Mouse (Mus musculus): ENCODE data around the gene Antxr2. TPM values are rescaled to one million over a fixed set of nuclear protein-coding genes. Genes with fewer than 3 reads are reported as not detected.

Gene Antxr2
- polyA plus RNA-seq, 1 experiment from 2014 or later = 22.9 TPM

GRCm38 (mm10) chr5:97957501-97957900, 73.3 kb downstream of the Antxr2 start:
- 78% methylated on average over 5 of the region's 5 CpGs for WGBS
- no peaks in the 10 kb centered on the region for H3K27me3 ChIP-seq (ENCODE audit: control insufficient read depth, insufficient read depth, low read length)
- H3K27ac ChIP-seq (ENCODE audit: low read length) = no peak overlapping the region
- H3K4me2 ChIP-seq (ENCODE audit: low read depth, low read length) = no peak overlapping the region
- no peak overlapping the region for H3K9ac ChIP-seq (ENCODE audit: low read length)
- no peaks in the 10 kb centered on the region for H3K9me3 ChIP-seq (replicated peaks; ENCODE audit: control insufficient read depth, low read length)
- H3K4me1 ChIP-seq (ENCODE audit: control insufficient read depth, insufficient read depth, low read length) = 0 out of 2 replicates have a peak, but pooled peaks cover 4% of the 10 kb centered on the region
- H3K36me3 ChIP-seq (ENCODE audit: control insufficient read depth, insufficient read depth, low read length) = peaks cover 3% of the 10 kb centered on the region; the same call in 1 of the 2 replicates
- H3K4me3 ChIP-seq (replicated peaks; ENCODE audit: low read length) = no peak overlapping the region
- ATAC-seq (ENCODE audit: insufficient read depth, low FRiP score) = no peak

GRCm38 (mm10) chr5:97954193-97954772, 76.6 kb downstream of the Antxr2 start:
- H3K9ac ChIP-seq (ENCODE audit: low read length) = no peak overlapping the region
- 81% methylated on average over 5 of the region's 5 CpGs for WGBS
- H3K36me3 ChIP-seq (ENCODE audit: control insufficient read depth, insufficient read depth, low read length) = no peaks in the 10 kb centered on the region

GRCm38 (mm10) chr5:97953241-97953920, 77.5 kb downstream of the Antxr2 start:
- Histone ChIP-seq H3K4me3 (replicated peaks; ENCODE audit: low read length) (no peak overlapping the region), H3K9me3 (replicated peaks; ENCODE audit: control insufficient read depth, low read length) (no peaks in the 10 kb centered on the region), H3K9ac (ENCODE audit: low read length) (no peak overlapping the region), H3K27me3 (ENCODE audit: control insufficient read depth, insufficient read depth, low read length) (no peaks in the 10 kb centered on the region), H3K4me2 (ENCODE audit: low read depth, low read length) (no peak overlapping the region), H3K4me1 (ENCODE audit: control insufficient read depth, insufficient read depth, low read length) (0 out of 2 replicates have a peak, but pooled peaks cover 4% of the 10 kb centered on the region), H3K36me3 (ENCODE audit: control insufficient read depth, insufficient read depth, low read length) (no peaks in the 10 kb centered on the region), H3K27ac (ENCODE audit: low read length) (peak overlapping the region; percentile 41; the same call in 1 of the 2 replicates)
- WGBS = 58% methylated on average over 11 of the region's 11 CpGs
- ATAC-seq (ENCODE audit: insufficient read depth, low FRiP score) = no peak

More at GRCm38 (mm10) chr5:97954193-97954772, 76.6 kb downstream of the Antxr2 start:
- H3K4me1 ChIP-seq (ENCODE audit: control insufficient read depth, insufficient read depth, low read length) = 0 out of 2 replicates have a peak, but pooled peaks cover 4% of the 10 kb centered on the region
- ATAC-seq (ENCODE audit: insufficient read depth, low FRiP score) = no peak
- no peak overlapping the region for H3K4me3 ChIP-seq (replicated peaks; ENCODE audit: low read length)
- H3K9me3 ChIP-seq (replicated peaks; ENCODE audit: control insufficient read depth, low read length) = no peaks in the 10 kb centered on the region
- no peaks in the 10 kb centered on the region for H3K27me3 ChIP-seq (ENCODE audit: control insufficient read depth, insufficient read depth, low read length)
- no peak overlapping the region for H3K27ac ChIP-seq (ENCODE audit: low read length)
- H3K4me2 ChIP-seq (ENCODE audit: low read depth, low read length) = no peak overlapping the region

- no peak overlapping the region for H3K4me2 ChIP-seq (ENCODE audit: low read depth, low read length)
- no peaks in the 10 kb centered on the region for H3K9me3 ChIP-seq (replicated peaks; ENCODE audit: control insufficient read depth, low read length)
- ATAC-seq (ENCODE audit: insufficient read depth, low FRiP score) = no peak
- no peaks in the 10 kb centered on the region for H3K27me3 ChIP-seq (ENCODE audit: control insufficient read depth, insufficient read depth, low read length)
- peaks cover 4% of the 10 kb centered on the region; the same call in 1 of the 2 replicates for H3K36me3 ChIP-seq (ENCODE audit: control insufficient read depth, insufficient read depth, low read length)
- H3K4me3 ChIP-seq (replicated peaks; ENCODE audit: low read length) = no peak overlapping the region
- H3K27ac ChIP-seq (ENCODE audit: low read length) = no peak overlapping the region
- H3K4me1 ChIP-seq (ENCODE audit: control insufficient read depth, insufficient read depth, low read length) = no peaks in the 10 kb centered on the region
- WGBS = 72% methylated on average over 3 of the region's 3 CpGs
- no peak overlapping the region for H3K9ac ChIP-seq (ENCODE audit: low read length)
Measured at GRCm38 (mm10) chr5:97947261-97947660, 83.6 kb downstream of the Antxr2 start.

GRCm38 (mm10) chr5:97946236-97946635, 84.6 kb downstream of the Antxr2 start:
- Histone ChIP-seq H3K36me3 (ENCODE audit: control insufficient read depth, insufficient read depth, low read length) (peaks cover 4% of the 10 kb centered on the region; the same call in 1 of the 2 replicates), H3K4me1 (ENCODE audit: control insufficient read depth, insufficient read depth, low read length) (no peaks in the 10 kb centered on the region), H3K4me2 (ENCODE audit: low read depth, low read length) (no peak overlapping the region), H3K9me3 (replicated peaks; ENCODE audit: control insufficient read depth, low read length) (no peaks in the 10 kb centered on the region), H3K4me3 (replicated peaks; ENCODE audit: low read length) (no peak overlapping the region), H3K27ac (ENCODE audit: low read length) (no peak overlapping the region), H3K9ac (ENCODE audit: low read length) (no peak overlapping the region), H3K27me3 (ENCODE audit: control insufficient read depth, insufficient read depth, low read length) (no peaks in the 10 kb centered on the region)
- 82% methylated on average over 4 of the region's 4 CpGs for WGBS
- no peak for ATAC-seq (ENCODE audit: insufficient read depth, low FRiP score)

- Histone ChIP-seq H3K4me3 (replicated peaks; ENCODE audit: low read length) (peak overlapping the region; percentile 50), H3K4me2 (ENCODE audit: low read depth, low read length) (peak overlapping the region; percentile 90), H3K9me3 (replicated peaks; ENCODE audit: control insufficient read depth, low read length) (no peaks in the 10 kb centered on the region), H3K4me1 (ENCODE audit: control insufficient read depth, insufficient read depth, low read length) (peaks cover 6% of the 10 kb centered on the region; the same call in 1 of the 2 replicates), H3K27ac (ENCODE audit: low read length) (no peak overlapping the region), H3K36me3 (ENCODE audit: control insufficient read depth, insufficient read depth, low read length) (0 out of 2 replicates have a peak, but pooled peaks cover 3% of the 10 kb centered on the region), H3K9ac (ENCODE audit: low read length) (peak overlapping the region; percentile 70), H3K27me3 (ENCODE audit: control insufficient read depth, insufficient read depth, low read length) (no peaks in the 10 kb centered on the region; the same call in 1 of the 2 replicates)
- 7% methylated on average over 56 of the region's 56 CpGs for WGBS
- 0 out of 2 replicates have a peak, but pooled peaks have one; percentile 64 for ATAC-seq (ENCODE audit: insufficient read depth, low FRiP score)
Measured at GRCm38 (mm10) chr5:97935140-97936129, 95.4 kb downstream of the Antxr2 start.

GRCm38 (mm10) chr5:97917654-97918053, 113.2 kb downstream of the Antxr2 start:
- Histone ChIP-seq H3K4me2 (ENCODE audit: low read depth, low read length) (no peak overlapping the region), H3K27ac (ENCODE audit: low read length) (no peak overlapping the region), H3K36me3 (ENCODE audit: control insufficient read depth, insufficient read depth, low read length) (no peaks in the 10 kb centered on the region), H3K4me3 (replicated peaks; ENCODE audit: low read length) (no peak overlapping the region), H3K9me3 (replicated peaks; ENCODE audit: control insufficient read depth, low read length) (no peaks in the 10 kb centered on the region), H3K9ac (ENCODE audit: low read length) (no peak overlapping the region), H3K4me1 (ENCODE audit: control insufficient read depth, insufficient read depth, low read length) (no peaks in the 10 kb centered on the region), H3K27me3 (ENCODE audit: control insufficient read depth, insufficient read depth, low read length) (no peaks in the 10 kb centered on the region)
- 44% methylated on average over 11 of the region's 11 CpGs for WGBS
- ATAC-seq (ENCODE audit: insufficient read depth, low FRiP score) = no peak

GRCm38 (mm10) chr5:97914890-97915289, 116.0 kb downstream of the Antxr2 start:
- Histone ChIP-seq H3K4me3 (replicated peaks; ENCODE audit: low read length) (no peak overlapping the region), H3K27ac (ENCODE audit: low read length) (no peak overlapping the region), H3K27me3 (ENCODE audit: control insufficient read depth, insufficient read depth, low read length) (no peaks in the 10 kb centered on the region), H3K4me1 (ENCODE audit: control insufficient read depth, insufficient read depth, low read length) (no peaks in the 10 kb centered on the region), H3K36me3 (ENCODE audit: control insufficient read depth, insufficient read depth, low read length) (no peaks in the 10 kb centered on the region), H3K9me3 (replicated peaks; ENCODE audit: control insufficient read depth, low read length) (no peaks in the 10 kb centered on the region), H3K4me2 (ENCODE audit: low read depth, low read length) (no peak overlapping the region), H3K9ac (ENCODE audit: low read length) (no peak overlapping the region)
- ATAC-seq (ENCODE audit: insufficient read depth, low FRiP score) = no peak
- WGBS = 77% methylated on average over 2 of the region's 2 CpGs
